Mouse (Mus musculus): ENCODE data around the gene Tmem129.

DNA sequence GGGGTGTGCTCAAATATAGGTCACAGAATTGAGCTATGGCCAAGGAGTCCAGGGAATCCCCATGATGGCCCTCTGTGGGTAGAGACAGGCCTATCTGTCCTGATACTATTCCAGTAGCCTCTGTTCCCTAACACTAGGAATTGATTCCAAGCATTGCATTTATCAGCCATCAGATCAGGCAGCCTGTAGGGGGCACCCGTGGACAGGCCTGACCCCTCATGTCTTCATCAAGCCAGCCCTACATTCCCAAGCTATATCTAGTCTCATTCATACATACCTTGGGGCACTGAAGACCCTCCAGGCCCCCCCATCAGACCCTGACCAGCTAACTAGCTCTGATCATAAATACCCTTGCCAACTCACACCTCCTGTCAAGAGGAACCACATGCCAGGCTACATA, 17.7 kb upstream of the Tmem129 start:
- TF ChIP-seq GATA1 (IDR thresholded peaks at IDR 0.05; ENCODE audit: low read length) (no peak), TAL1 (IDR thresholded peaks at IDR 0.05; ENCODE audit: low read length) (no peak)

All from erythroblast, embryonic 14.5 days (primary cell).